Mouse (Mus musculus) midbrain, postnatal 0 days (tissue): ENCODE results near the gene Thbs3. TPM values are rescaled to one million over a fixed set of nuclear protein-coding genes. Genes with fewer than 3 reads are reported as not detected.

ENCODE experiments used
- ATAC-seq: fragments of 200-750 bp; cut with Nextera tagmentation; 2 replicates; pipeline ENCODE4 v1.8.0; 2017; ENCODE audit warnings: moderate number of reproducible peaks, mild to moderate bottlenecking, moderate TSS enrichment, moderate library complexity; ENCODE audit not compliant: low FRiP score
- DNase-seq: peaks from one replicate; pipeline ENCODE4 v3.0.0-alpha.2; 2015; ENCODE audit warnings: low spot score
- H3K27ac ChIP-seq: fragments of 300-500 bp; sonication (generic); 2 replicates; pipeline ENCODE4 v1.5.1; 2014; ENCODE audit warnings: low read depth, mild to moderate bottlenecking, low read length, mixed read lengths
- H3K27me3 ChIP-seq: fragments of 300-500 bp; sonication (generic); 2 replicates; pipeline ENCODE4 v1.6.1; 2014; ENCODE audit warnings: low read length, control low read depth, mixed read lengths; ENCODE audit not compliant: insufficient read depth
- H3K36me3 ChIP-seq: fragments of 300-500 bp; sonication (generic); 2 replicates; pipeline ENCODE4 v1.6.1; 2014; ENCODE audit warnings: low read length, control low read depth, mixed read lengths; ENCODE audit not compliant: insufficient read depth
- H3K4me1 ChIP-seq: fragments of 300-500 bp; sonication (generic); 2 replicates; pipeline ENCODE4 v1.6.1; 2014; ENCODE audit warnings: mild to moderate bottlenecking, control low read depth, antibody characterized with exemption, low read length, mixed read lengths; ENCODE audit not compliant: insufficient read depth
- H3K4me2 ChIP-seq: fragments of 300-500 bp; sonication (generic); 2 replicates; pipeline ENCODE4 v1.6.1; 2014; ENCODE audit warnings: low read depth, mild to moderate bottlenecking, low read length, mixed read lengths; ENCODE audit not compliant: poor library complexity, severe bottlenecking
- H3K4me3 ChIP-seq: fragments of 300-500 bp; sonication (generic); 2 replicates; pipeline ENCODE4 v1.5.1; 2014; ENCODE audit warnings: low read depth, mild to moderate bottlenecking, low read length, moderate library complexity
- H3K9ac ChIP-seq: fragments of 300-500 bp; sonication (generic); replicated peaks from 2 replicates; pipeline ENCODE4 v1.6.1; 2014; ENCODE audit warnings: mild to moderate bottlenecking, low read length, moderate library complexity, mixed read lengths; ENCODE audit not compliant: poor library complexity, severe bottlenecking
- H3K9me3 ChIP-seq: fragments of 300-500 bp; sonication (generic); 2 replicates; pipeline ENCODE4 v1.6.1; 2016; ENCODE audit warnings: low read length, control low read depth
- CTCF ChIP-seq: IDR thresholded peaks from 2 replicates; pipeline ENCODE4 v1.5.1; 2016; ENCODE audit warnings: antibody characterized with exemption, mild to moderate bottlenecking
- WGBS: fragments of 180-500 bp; shearing (Covaris S2); extraction: QIAGEN DNeasy Blood & Tissue Kit; methylation state at CpG from one replicate; pipeline ENCODE4 v1.1.7; 2014; 5-methylcytosine and 5-hydroxymethylcytosine counted together
- polyA plus RNA-seq: library from polyadenylated mRNA; unstranded; fragments of >200 nt; fragmentation: Nextera tagmentation; extraction: Ambion mirVana; gene quantifications from 2 replicates; pipeline ENCODE4 v1.2.1, GENCODE M21; 2015
- total RNA-seq: library from RNA; depleted of rRNA; stranded (reverse); fragments of >200 nt; gene quantifications from 2 replicates; pipeline ENCODE4 v1.2.3, GENCODE M21; 2014

Gene Thbs3
- total and polyA plus RNA-seq, 2 experiments from 2014 or later, result 38.5 to 39.0 TPM

- TF ChIP-seq CTCF, result no peak
These were observed 30.2 kb downstream of the Thbs3 start for GRCm38 (mm10) chr3:89244982-89245687.

GRCm38 (mm10) chr3:89245688-89246171 lies 30.8 kb downstream of the Thbs3 start, which contains the start of gene Krtcap2:
Krtcap2 (plus strand) TSS chr3:89245966.
- Histone ChIP-seq H3K9me3 (no peaks in the 10 kb centered on the region), H3K27me3 (no peaks in the 10 kb centered on the region), H3K27ac (peak within 1 kb of the TSS; percentile 97), H3K36me3 (peaks cover 23% of the 10 kb centered on the region), H3K4me3 (peak within 1 kb of the TSS; percentile 70), H3K4me2 (peak within 1 kb of the TSS; percentile 92), H3K9ac (peak within 1 kb of the TSS; percentile 93), H3K4me1 (peaks cover 12% of the 10 kb centered on the region; the same call in 1 of the 2 replicates)
- WGBS, result under 1% methylated on average over 20 of the region's 20 CpGs
- peak; percentile 79 for ATAC-seq
- TF ChIP-seq CTCF, result no peak
- peak; percentile 94 for DNase-seq

More at GRCm38 (mm10) chr3:89244982-89245687, 30.2 kb downstream of the Thbs3 start:
- peak overlapping the region; percentile 97 for H3K27ac ChIP-seq
- DNase-seq (peak; percentile 93), ATAC-seq (peak; percentile 49)
- peak overlapping the region; percentile 93 for H3K9ac ChIP-seq
- H3K9me3 ChIP-seq, result no peaks in the 10 kb centered on the region
- H3K4me1 ChIP-seq, result peaks cover 12% of the 10 kb centered on the region; the same call in 1 of the 2 replicates
- peaks cover 29% of the 10 kb centered on the region for H3K36me3 ChIP-seq
- H3K4me2 ChIP-seq, result peak overlapping the region; percentile 92
- H3K27me3 ChIP-seq, result no peaks in the 10 kb centered on the region
- H3K4me3 ChIP-seq, result peak overlapping the region; percentile 70
- 3% methylated on average over 19 of the region's 26 CpGs for WGBS

GRCm38 (mm10) chr3:89246261-89247100 lies 31.5 kb downstream of the Thbs3 start, which contains the start of gene Trim46:
Trim46 (minus strand) TSS chr3:89246309.
- peak within 1 kb of the TSS; percentile 70 for H3K4me3 ChIP-seq
- DNase-seq (peak; percentile 95), ATAC-seq (peak; percentile 68)
- H3K9me3 ChIP-seq, result no peaks in the 10 kb centered on the region
- 1% methylated on average over 41 of the region's 42 CpGs for WGBS
- peak within 1 kb of the TSS; percentile 93 for H3K9ac ChIP-seq
- H3K36me3 ChIP-seq, result peaks cover 16% of the 10 kb centered on the region
- H3K27ac ChIP-seq, result peak within 1 kb of the TSS; percentile 97
- peaks cover 12% of the 10 kb centered on the region; the same call in 1 of the 2 replicates for H3K4me1 ChIP-seq
- peak within 1 kb of the TSS; percentile 92 for H3K4me2 ChIP-seq
- H3K27me3 ChIP-seq, result no peaks in the 10 kb centered on the region
- TF ChIP-seq CTCF, result peak; percentile 99

GRCm38 (mm10) chr3:89247466-89247865 lies 32.5 kb downstream of the Thbs3 start:
- TF ChIP-seq CTCF, result no peak
- no peak for DNase-seq
- Histone ChIP-seq H3K27me3 (no peaks in the 10 kb centered on the region), H3K9me3 (no peaks in the 10 kb centered on the region), H3K36me3 (peaks cover 6% of the 10 kb centered on the region; the same call in 1 of the 2 replicates), H3K4me3 (no peak overlapping the region), H3K9ac (no peak overlapping the region), H3K4me2 (peak overlapping the region; percentile 92), H3K4me1 (peaks cover 12% of the 10 kb centered on the region; the same call in 1 of the 2 replicates), H3K27ac (no peak overlapping the region)
- 90% methylated on average over 4 of the region's 4 CpGs for WGBS
- no peak for ATAC-seq

- Histone ChIP-seq H3K4me2 (no peak overlapping the region), H3K36me3 (peaks cover 5% of the 10 kb centered on the region; the same call in 1 of the 2 replicates), H3K4me1 (peaks cover 7% of the 10 kb centered on the region; the same call in 1 of the 2 replicates), H3K9me3 (no peaks in the 10 kb centered on the region), H3K4me3 (no peak overlapping the region), H3K27ac (no peak overlapping the region), H3K27me3 (no peaks in the 10 kb centered on the region), H3K9ac (no peak overlapping the region)
- 24% methylated on average over 7 of the region's 7 CpGs for WGBS
- TF ChIP-seq CTCF, result peak; percentile 76
- DNase-seq, result peak; percentile 69
- no peak for ATAC-seq
These were observed 35.6 kb downstream of the Thbs3 start for GRCm38 (mm10) chr3:89250435-89251040.
